Mouse (Mus musculus): ENCODE data around the gene Pkm.
A peak's percentile ranks its signal among the peaks of the same experiment; 100 is the strongest.

Pkm gene

GRCm38 (mm10) chr9:59706850-59707825 is 51.0 kb downstream of the Pkm start:
- DNase-seq (ENCODE audit: low read depth), result peak; percentile 4

GRCm38 (mm10) chr9:59709225-59709624 is 53.1 kb downstream of the Pkm start:
- DNase-seq (ENCODE audit: low read depth), result no peak

- DNase-seq (ENCODE audit: low read depth), result no peak
These were observed 60.2 kb downstream of the Pkm start for GRCm38 (mm10) chr9:59716275-59716898.

GRCm38 (mm10) chr9:59718237-59718636 is 62.1 kb downstream of the Pkm start:
- no peak for DNase-seq (ENCODE audit: low read depth)

- DNase-seq (ENCODE audit: low read depth), result no peak
These were observed 65.0 kb downstream of the Pkm start for GRCm38 (mm10) chr9:59721144-59721543.

GRCm38 (mm10) chr9:59723096-59723657 is 67.0 kb downstream of the Pkm start:
- peak; percentile 74 for DNase-seq (ENCODE audit: low read depth)

GRCm38 (mm10) chr9:59723791-59724442 is 67.7 kb downstream of the Pkm start:
- no peak for DNase-seq (ENCODE audit: low read depth)

- no peak for DNase-seq (ENCODE audit: low read depth)
These were observed 69.3 kb downstream of the Pkm start for GRCm38 (mm10) chr9:59725515-59725914.

- DNase-seq (ENCODE audit: low read depth), result no peak
These were observed 71.6 kb downstream of the Pkm start for GRCm38 (mm10) chr9:59727569-59728286.
